Mouse (Mus musculus): ENCODE results near the gene Ambra1.

The Ambra1 gene

DNA sequence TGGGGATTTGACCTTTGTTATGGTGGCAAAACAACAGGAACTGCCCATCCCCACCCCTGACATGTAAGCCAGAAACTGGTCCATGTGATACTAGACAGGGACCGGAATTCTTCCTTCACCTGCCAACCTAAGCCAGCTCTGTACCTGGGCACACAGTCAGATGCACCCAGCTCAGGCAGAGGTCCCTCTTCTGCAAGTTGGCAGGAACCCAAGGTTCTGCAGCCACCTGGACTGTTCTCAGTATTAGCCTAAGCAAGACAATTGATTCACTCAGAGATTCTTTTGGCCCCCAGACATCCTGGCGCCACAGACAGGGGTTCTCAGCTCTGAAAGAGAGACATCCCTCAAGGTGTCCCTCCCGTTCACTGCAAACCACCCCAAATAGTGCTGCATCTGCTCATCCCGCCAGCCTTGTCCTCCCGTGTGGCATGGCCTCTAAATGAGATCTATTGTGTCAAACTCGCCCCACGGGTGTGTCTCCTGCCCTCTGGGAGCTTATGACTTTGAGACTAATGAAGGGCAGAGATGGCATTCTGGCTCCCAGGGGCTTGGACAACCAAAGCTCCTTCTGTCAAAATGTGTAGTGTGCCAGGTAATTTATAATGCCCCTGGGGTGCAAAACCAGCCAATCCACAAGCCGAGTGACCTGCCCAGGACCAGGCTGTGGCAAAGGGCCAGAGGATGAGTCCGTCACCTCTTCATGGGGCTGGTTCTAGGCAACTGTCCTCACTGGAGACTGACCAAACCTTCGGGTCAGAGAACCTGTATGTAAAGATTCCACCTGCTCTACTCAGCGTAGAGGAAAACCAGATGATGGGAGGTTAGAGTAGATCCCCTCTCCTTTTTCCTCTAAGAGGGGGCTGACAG is 229.8 kb downstream of the Ambra1 start:
- DNase-seq (ENCODE audit: extremely low read depth, low read depth): no peak

DNA sequence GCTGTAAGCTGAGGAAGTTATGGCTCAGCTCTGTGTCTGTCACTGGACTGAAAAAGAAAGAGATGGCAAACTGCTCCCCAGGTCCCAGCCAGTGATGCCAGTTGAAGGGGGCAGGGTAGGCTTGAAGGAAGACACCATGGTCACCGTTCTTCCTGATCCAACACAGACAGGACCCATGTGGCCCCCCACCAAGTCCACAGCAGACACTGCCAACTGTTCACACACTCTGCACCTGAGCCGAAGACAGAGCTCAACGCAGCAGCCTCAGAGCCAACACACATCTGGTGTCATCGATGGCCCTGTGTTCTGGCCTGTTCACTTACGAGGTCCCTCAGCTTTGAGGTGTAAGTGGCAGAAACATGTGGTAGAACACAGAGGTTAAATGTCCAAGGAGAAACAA is 230.5 kb downstream of the Ambra1 start:
- no peak for DNase-seq (ENCODE audit: extremely low read depth, low read depth)

DNA sequence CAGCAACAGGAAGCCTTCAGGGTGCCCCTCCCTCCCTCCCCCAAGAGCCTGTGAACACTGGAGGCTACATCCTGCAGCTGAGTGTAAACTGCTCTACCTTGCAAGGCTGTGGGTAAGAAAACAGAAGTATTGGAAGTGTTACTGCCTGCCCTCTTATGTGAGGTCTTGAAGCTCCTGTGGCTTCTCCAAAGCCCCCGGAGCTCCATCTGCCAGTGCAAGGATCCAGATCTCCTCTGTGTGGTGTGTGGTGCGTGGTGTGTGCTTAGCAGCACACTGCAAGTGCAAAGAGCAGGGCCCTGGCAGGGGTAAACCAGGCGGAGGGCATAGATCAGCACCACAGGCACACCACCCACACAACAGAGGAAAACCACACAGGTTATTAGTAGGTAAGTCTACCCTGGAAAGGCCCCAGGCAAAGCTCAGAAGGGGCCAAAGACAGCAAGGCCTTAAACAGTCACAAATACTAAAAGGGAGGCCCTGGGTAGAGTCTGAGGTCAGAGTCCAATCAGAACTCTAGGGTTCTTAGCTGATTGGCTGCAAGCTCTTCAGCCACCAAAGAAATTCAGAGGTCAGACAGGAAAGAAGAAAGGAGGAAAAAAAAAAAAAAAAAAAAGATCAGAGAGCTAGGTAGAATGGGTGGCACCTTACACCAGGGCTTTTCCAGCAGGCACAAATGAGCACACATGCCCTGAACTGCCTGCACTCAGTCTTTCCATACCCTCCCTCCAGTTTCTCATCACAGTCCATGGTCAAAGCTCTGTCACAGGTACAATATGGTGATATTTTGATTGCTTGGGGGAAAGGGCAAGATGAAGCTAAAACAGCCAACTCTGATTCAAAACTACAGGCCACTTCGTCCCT is 232.2 kb downstream of the Ambra1 start:
- no peak for DNase-seq (ENCODE audit: extremely low read depth, low read depth)

DNA sequence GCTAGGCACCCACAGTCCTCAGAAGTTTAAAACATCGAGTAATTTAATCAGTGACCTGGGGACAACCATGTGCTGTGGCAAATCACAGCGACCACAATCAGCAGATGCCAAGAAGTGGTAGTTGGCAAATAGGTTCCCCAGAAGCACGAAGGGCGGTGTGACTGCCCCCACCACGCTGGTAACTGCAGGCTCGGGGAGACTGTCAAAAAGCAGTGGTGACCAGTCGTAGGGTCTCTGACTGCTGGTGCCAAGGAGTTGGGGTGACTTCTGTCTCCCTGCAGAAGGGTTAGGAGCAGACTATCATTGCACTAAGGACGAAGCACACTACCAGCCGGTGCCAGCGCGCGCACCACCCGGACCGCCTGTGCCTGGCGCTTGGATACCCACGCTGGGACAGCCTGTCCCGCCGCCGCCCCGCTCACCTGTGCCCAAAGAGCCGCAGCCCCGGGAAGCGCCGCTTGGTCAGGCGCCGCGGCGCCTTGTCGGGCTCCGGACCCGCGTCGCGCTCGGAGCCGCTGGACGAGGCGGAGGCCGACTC is 233.0 kb downstream of the Ambra1 start:
- DNase-seq (ENCODE audit: extremely low read depth, low read depth): no peak

DNA sequence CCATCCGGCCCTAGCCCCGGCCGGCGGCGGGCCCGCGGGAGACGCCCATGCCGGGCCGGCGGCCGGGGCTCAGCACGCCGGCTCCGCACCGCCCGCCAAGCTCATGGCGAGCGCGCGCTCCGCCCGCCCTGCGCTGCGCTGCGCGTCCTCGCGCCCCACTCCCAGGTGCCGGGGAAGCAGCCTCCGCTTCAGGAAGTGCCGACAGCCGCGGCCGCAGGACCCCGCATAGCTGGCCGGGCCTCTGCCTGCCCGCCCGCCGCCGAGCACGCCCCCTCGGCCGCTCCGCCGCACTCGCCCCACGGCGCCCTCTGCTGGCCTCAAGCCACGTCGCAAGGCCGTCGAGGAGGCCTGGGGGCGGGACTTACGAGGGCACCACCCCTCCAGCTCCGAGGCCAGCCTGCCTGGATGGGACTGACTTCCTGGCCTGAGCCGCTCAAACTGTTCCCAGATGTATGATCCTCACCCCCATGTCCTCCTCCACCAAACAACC is 233.6 kb downstream of the Ambra1 start:
- peak; percentile 62 for DNase-seq (ENCODE audit: extremely low read depth, low read depth)

DNA sequence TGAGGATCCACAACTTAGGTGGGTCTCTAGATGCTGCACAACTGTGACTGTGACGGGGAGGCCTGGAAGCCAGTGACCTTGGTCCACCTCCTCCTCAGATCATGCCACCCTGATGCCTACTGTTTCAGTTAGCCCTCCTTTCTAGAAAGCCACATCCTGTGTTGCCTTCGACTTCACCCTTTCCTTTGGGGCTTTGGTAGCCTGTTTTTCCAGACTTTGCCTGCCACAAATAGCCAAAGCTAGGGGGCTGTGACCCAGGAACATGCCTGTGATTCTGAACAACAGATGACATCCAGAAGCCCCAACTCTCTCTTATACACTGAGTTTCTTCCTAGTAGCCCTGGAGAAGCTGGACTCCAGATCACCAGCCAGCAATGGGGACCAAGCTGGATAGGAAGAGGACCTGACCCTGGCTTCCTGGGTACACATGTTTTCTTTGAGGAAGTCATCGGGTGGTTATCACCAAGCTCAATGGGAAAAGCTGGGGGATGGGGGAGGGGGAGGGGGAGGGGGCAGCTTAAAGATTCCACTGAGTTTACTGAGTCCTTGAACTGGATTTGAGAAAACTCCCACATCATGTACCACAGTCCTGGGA is 234.8 kb downstream of the Ambra1 start:
- no peak for DNase-seq (ENCODE audit: extremely low read depth, low read depth)

DNA sequence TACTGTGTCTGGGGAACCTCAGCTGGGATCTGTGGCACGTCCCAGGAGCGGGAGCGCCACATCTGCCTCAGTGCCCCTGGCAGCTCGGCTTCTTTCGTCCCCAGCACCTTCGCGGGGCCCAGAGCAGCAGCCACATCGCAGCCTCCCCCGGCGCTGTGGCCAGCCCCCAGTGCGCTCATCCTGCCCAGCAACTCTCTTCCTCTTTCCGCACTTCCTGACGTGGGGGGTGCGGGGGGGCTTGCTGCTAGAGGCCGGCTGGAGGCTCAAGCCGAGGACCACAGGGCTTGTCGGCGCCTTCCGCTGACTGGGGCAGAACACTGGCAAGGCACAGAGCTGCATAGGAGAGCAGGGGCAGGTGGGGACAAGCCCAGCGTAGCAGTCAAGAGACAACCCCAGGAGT is 235.5 kb downstream of the Ambra1 start:
- no peak for DNase-seq (ENCODE audit: extremely low read depth, low read depth)

DNA sequence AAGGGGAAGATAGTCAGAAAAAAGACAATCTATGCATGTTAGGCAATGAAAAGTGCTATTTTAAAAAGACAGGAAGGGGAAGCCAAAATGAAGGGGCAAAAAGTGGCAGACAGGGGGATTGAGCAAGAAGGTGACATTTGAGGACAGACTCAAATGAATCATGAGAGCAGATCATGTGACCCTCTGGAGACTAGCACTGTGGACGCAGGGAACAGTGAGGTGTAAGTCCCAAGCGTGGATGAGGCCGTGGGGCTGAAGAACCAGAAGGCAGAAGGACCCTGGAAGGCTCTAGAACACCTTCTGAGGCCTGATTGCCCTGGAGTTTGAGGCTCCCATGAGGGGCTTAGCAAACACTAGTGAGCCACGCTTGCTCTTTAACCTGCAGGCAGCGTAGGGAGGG is 236.4 kb downstream of the Ambra1 start:
- DNase-seq (ENCODE audit: extremely low read depth, low read depth): no peak

DNA sequence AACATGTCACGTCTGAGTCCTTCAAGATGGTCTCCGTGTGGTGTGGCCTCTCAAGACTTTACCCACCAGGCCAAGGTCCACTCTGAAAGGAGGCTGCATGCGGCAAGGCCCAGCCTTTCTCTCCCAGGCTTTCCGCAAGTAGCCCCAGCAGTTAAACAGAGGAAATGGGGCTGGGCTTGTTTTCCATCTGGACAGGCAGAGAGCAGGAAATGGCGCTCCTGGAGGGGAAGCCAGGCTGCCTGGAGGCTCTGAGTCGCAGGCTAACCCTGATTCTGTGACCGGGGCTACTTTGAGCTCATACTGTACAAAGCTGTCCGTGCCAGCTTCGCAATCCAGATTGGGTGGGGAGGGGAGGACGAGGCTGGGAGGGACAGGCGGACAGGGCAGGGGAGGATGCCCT is 238.0 kb downstream of the Ambra1 start:
- no peak for DNase-seq (ENCODE audit: extremely low read depth, low read depth)

Measured in MEL-GATA-1-ER (cell line).